Mouse (Mus musculus) spleen, embryonic (tissue): ENCODE results near the gene Slc7a8.

ENCODE experiments used
- CTCF ChIA-PET: fragments of 350-600 bp; sonication (Branson Sonifier 250); formaldehyde crosslinking; loops from one replicate; lab custom pipeline; 2022; lab: Charles Lee

Gene Slc7a8

DNA sequence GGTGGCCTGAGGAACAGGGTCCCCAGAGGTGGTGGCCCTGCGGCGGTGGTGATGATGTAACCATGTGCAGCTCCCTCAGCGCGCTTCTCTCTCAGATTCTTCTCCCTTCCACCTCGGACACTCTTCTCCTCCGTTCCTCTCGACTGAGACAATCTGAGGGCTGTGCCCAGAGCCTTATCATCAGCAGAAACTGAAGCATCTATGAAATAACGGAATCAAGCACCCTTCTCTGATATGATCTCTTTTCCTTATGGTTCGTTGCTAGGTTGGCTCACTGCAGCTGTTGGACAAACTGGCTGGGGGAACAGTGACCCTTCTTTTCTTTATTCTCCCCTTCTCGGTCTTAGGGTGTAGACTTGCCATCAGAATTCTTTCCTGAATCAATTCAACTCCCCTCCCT is 78.5 kb downstream of the Slc7a8 start:
- CTCF ChIA-PET = interaction anchor here (0.6 kb wide), 1 partner anchor 11 kb away, joined by 4 read pairs; no protein-coding TSS in a partner anchor

DNA sequence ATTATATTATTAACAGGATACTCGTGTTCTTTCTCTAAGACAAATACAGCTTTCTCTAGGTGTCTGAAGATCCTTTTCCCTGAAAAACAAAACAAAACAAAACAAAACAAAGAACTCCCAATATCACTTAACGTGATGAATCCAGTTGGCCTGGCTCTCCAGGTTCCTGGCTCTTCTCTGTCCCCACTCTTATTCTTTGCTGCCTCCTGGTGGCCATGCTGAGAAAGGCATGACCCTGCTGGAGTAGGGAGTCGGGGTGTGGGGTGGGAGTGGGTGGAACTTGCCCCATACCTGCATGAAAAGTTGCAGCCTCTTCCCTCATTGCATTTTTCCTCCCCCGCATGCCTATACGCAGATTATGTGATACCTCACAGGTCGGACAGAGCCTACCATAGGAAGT is 80.4 kb downstream of the Slc7a8 start:
- CTCF ChIA-PET = no interaction called here

DNA sequence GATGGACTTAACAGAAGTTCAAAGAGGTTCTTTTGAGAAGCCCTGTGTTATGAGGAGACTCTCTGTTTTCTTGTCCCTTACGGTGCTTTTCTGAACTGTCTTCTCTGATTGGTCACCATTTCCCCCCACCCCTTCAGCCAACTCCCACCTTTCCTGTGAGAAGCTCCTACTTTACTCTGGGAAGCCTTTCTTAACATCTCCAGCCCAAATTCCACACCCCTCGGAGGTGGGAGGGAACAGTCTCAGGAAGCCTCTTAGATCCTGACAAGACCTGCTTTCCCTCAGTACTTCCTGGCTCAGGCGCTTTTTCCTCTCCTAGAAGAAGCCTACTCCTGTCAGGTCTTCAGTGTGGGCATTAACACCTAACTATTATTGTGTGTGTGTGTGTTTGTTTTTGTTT is 82.2 kb downstream of the Slc7a8 start:
- CTCF ChIA-PET = no interaction called here

DNA sequence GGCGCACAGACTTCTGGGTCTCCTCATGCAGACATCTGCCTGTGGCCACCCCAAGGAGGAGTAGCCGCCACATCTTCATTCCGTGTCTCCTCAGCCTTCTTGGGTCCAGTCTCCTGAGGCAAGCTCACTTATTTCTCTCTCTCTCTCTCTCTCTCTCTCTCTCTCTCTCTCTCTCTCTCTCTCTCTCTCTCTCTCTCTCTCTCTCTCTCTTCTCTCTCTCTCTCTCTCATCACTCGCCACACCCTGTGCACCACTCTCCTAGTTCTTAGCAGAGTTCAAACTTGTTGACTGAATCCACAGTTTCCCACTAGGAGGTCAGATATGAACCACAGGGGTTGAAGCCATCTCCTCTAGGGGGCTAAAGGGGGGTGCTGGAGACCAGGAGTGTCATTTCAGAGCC is 83.0 kb downstream of the Slc7a8 start, which contains the start of gene Gm29776:
Gene Gm29776 (minus strand): TSS at position 101 of the 400 bp plus-strand sequence.
- CTCF ChIA-PET = interaction anchor here (0.7 kb wide), 1 partner anchor 9 kb away, joined by 3 read pairs; no protein-coding TSS in a partner anchor

DNA sequence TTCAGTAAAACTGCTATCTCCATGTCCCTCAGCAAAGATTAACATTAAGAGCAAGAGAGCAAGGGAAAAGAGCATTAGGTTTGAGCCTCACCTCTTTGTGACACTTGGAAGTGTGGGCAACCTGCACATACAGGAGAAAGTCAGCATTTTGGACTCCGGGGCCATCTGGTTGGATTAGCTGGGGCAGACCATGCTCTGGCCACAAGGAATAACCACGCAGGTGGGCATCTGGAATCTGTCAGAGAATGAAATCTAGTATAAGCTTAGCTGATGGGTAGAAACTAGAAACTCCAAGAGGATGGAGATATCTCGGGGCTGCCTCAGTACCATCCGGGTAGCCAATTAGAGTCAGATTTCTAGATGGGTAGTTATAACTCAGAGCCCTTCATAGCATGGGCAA is 85.0 kb downstream of the Slc7a8 start:
- CTCF ChIA-PET = no interaction called here

DNA sequence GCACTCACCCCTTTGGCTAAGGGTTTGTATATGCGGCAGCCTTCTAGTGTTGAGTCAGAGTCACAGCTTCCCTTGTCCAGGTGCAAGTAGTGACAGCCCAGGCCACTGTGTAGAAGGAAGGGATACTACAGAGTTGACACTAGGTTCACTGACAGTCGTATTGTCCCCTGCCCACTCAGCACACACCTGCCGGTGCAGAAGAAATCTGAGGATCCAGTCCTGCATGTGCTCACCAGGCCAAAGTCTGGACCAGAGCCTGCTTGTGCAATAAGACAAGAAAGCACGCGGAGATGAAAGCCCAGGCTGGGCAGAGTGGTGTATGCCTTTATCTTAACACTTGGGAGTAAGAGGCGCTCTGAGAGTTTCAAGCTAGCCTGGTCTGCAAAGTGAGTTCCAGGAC is 86.7 kb downstream of the Slc7a8 start:
- CTCF ChIA-PET = no interaction called here

DNA sequence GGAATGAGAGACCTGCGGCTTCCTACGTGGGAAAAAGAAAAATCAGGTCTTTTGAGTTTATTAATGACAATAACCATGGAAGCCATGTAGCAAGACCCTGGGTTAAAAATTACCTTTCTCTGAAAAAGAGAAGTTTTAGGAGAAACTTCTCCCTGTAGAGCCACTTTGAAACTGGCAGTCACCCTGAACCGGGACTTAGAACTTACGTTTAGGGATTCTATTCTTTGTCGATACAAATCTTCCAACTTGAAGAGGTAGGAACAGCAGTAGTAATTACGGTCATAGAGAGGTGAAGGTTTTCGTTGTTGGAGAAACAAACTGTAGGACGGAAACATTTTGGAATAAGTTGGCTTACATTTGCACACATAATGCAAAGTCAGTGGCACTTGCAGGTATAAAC is 94.5 kb downstream of the Slc7a8 start:
- CTCF ChIA-PET = no interaction called here

DNA sequence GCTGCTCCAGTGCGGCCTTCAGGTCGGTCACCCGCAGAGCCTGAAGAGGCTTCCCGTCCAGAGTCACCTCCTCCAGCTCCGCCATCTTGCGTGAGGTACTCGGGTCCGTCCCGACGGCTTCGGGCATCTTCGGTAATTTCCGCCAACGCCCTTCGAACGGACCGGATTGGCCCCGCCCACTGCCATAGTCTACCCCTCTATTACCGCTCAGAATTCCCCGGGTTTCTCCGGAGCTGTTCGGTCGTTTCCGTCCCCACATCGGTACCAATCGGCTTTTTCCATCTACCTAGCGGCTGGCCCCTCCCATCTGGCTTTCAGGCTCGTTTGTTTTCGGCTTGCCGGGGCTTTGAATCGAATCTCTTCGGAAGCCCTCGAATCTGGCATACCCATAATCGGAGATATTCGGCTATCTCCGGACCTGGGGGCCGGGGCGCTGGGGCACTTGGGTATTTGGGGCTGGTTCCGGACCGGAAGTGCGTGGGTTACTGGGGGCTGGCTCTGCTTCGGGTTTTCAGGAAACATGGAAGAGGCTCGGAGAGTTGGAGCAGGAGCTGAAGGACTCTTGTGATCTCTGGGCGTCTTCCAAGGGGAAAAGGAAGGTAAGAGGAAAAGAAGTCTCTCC is 95.1 kb downstream of the Slc7a8 start, which contains the start of gene Acin1:
Gene Acin1 (minus strand): TSS at position 410 of the 622 bp plus-strand sequence.
- CTCF ChIA-PET = no interaction called here

DNA sequence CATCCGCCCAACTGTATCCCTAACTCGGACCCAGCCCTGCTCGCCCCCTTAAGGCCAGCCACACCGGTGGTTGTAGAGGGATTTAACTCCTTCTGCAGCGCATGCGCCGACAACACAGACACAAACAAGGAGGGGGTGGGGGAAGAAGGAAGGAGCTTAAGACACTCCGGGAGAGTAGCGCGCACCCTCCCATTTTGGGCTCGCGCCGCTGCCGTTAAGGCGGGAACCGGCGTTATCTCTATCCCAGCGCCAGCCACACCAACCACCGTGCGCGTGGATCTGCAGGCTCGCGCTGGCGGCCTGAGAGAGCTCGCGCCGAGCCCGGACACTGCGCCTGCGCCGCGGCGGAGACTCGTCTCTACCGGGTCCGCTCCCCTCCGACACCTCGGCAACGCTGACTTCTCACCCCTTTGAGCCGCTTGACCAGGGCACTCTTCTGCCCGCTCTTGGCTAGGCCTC is 95.7 kb downstream of the Slc7a8 start, which contains the start of gene 1700123O20Rik:
Gene 1700123O20Rik (plus strand): TSS at position 154 of the 459 bp plus-strand sequence.
- CTCF ChIA-PET = no interaction called here

DNA sequence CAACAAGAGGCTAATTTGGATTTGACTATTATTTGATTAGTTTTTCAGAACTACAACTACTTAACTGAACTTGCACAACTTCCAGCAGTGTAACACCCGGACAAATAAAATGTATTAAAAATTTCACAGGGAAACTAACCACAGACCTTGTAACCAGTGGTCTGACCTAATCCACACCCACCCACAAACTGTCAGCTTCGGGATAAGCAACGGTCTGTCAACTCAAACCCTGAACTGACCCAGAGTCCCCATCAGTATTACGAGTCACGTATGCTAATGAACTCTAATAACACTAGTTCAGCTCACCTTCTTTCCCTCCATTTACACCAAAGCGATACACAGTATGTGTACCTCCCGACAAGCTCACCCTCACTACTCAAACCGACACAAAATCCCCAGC is 96.3 kb downstream of the Slc7a8 start:
- CTCF ChIA-PET = no interaction called here

DNA sequence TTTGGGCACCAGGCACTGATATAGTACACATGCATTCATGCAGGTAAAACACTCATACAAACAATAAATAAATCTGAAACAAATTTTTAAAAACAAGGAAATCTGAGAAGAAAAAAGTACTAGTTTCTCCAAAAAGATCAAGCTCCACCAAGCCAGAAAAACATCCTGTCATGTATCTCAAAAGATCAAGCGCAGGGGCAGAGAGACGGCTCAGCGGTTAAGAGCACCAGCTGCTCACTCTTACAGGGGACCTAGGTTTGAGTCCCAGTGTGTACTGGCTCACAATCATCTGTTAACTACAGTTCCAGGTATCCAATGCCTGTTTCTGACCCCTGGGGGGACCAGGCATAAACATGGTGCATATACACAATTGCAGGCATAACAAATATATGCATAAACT is 99.3 kb downstream of the Slc7a8 start:
- CTCF ChIA-PET = interaction anchor here (0.6 kb wide), 1 partner anchor 31 kb away, joined by 5 read pairs; no protein-coding TSS in a partner anchor

DNA sequence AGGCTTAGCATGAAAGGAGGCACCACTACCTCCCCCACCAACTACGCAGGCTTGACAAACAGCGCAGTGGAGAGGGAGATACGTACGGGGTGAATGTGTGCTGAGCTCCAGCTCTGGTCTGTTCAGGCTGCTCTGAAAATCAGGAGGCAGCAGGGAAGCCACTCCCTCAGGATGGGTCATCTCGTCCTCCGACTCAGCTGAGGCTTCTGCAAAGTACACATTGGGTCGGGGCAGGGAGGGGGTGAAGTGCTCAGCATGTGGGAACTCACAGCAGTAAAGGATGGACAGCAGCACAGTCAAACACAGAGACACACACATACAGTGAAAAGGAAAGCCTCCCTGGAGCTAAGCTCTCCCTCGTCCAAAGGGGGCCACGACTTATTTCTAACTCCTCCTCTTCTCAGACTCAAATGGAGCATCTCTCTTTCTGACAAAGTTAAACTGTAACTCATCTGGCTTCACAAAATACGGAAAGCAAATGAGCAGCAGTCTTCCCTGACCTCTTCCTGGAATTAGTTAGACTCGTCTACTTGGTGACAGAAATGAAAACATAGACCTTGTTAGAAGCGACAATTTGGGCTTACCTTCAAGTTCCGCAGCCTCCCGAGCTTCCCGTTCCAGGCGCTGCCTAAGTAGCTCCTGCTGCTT is 103.0 kb downstream of the Slc7a8 start:
- CTCF ChIA-PET = interaction anchor here (0.7 to 1.4 kb wide), 2 partner anchors 20 to 35 kb away, joined by 3 to 4 read pairs; no protein-coding TSS in a partner anchor

DNA sequence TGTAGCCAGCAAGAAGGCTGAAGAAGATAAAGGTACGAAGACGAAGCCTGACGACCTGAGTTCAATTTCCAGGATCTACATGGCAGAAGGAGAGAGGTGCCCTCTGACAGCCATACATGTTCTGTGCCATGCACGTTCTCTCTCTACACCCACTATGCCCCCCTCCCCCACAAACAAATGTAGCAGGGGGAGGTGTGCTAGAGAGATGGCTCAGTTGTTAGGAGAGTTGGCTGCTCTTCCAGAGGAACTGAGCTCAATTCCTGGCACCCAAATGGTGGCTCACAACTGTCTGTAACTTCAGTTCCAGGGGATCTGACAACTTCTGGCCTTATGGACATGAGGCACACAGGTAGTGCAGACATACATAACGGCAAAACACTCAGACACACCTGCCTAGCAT is 105.5 kb downstream of the Slc7a8 start:
- CTCF ChIA-PET = interaction anchor here (0.7 kb wide), 1 partner anchor 67 kb away, joined by 4 read pairs; no protein-coding TSS in a partner anchor

DNA sequence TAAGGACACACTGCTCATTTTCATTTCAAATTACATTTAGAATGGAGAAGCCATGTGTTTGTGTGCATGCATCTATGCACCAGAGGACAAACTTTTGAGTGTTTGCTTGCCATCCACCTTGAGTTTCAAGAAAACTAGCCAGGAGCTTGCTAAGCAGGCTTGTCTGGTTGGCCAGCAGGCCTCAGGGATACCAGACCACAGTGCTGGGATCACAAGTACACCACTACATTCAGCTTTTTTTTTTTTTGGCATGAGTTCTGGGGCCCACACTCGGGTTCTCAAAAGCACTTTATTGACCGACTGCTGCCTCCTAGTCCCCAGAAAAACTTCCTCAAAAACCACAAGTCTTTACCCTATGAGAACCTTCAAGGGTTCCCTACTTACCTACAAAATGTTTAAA is 107.4 kb downstream of the Slc7a8 start:
- CTCF ChIA-PET = interaction anchor here (0.6 to 1.0 kb wide), 3 partner anchors 15 to 21 kb away, joined by 3 to 4 read pairs (median 3); no protein-coding TSS in a partner anchor
